Mouse (Mus musculus): ENCODE results near the gene Hmg20b.

The Hmg20b gene

DNA sequence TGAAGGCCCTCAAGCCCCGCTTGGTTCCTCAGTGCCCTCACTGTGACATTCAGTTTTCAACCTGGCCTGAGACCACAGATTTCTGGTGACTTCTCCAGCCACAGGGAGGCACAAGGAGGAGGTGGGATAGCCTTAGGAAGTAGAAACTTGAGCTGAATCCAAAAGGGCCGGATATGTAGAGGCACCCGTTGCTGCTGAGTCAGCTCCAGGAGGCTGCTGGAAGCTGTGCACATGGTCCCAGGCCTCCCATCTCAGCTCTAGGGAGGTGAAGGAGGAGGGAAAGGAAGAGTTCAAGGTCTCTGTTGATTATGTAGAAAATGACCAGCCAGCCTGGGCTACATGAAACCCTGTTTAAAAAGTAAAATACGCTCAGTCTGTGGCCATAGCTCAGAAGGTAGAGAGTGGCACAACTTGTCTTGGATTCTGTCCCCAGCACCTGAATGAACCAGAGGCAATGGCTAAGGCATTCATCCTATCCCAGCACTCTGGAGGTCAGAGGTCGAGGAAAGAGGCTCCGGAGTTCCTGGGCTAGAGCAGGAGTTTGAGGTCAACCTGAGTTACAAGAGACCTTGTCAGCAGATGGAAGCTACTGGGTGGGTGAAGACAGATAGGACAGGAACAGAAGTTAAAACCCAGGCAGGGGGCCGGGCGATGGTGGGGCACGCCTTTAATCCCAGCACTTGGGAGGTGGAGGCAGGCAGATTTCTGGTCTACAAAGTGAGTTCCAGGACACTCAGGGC, 4.6 kb upstream of the Hmg20b start:
- DNase-seq (ENCODE audit: low spot score) = no peak

DNA sequence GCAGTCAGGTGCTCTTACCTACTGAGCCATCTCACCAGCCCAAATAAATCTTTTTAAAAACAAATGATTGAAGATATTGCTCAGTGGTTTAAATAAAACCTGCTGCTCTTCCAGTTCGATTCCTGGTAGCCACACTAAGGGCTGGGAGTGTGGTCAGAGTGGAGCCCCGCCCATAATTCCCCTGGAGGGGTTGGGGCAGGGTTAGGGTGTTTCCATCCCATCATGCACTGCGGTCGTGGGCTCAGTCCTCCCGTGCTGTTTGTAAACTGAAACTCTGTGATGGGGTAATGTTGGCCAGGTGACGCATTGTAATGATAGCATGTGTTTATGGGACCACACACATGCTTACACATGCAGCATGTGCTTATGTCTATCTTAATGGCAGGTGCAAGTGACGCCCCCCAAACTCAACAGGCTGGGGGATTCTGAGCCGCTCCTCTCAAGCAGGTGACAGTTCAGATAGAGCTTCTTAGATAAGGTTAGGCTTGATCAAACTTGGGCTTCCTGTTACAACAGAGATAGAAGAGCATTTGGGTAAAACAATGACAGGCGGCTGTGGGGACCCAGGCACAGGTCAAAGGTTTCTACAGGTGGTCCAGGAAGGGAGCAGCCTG, 1.5 kb upstream of the Hmg20b start:
- no peak for DNase-seq (ENCODE audit: low spot score)

DNA sequence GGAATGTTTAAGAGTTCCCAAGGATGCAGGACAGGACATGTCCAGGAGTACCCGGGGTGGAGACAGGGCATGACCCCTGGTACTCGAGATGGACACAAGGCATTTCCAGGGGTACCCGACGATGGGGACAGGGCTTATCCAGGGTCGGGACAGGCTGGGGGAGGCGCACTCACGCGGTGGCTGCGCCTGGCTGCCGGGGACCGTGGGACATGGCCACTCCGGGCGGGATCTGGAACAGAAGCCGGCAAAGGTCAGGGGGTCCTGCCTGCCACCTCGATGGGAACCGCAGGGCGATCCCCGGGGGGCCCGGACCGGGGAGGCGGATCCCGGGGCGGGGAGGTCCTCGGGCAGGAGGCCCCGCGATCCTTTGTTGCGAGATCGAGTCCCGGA, 324 bp downstream of the Hmg20b start:
- DNase-seq (ENCODE audit: low spot score) = no peak

DNA sequence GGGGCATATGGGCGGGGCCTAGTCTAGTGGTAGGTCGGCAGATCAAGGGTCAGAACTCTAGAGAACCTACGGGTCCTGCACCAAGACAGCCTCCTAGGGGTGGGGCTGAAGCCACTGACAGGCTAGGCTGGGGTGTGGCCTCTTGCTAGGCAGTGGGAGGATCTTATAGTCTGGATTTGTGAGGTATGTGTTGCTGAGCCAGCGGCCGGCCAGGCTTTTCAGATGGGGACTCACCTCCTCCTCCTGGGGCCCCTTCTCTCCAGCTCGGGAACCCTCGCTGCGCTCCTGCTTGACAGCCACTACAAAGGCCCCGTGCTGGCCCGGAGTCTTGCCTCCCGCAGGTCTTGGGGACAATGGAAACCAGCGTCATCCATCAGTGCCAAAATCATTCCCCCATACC, 1.1 kb downstream of the Hmg20b start:
- DNase-seq (ENCODE audit: low spot score) = no peak

DNA sequence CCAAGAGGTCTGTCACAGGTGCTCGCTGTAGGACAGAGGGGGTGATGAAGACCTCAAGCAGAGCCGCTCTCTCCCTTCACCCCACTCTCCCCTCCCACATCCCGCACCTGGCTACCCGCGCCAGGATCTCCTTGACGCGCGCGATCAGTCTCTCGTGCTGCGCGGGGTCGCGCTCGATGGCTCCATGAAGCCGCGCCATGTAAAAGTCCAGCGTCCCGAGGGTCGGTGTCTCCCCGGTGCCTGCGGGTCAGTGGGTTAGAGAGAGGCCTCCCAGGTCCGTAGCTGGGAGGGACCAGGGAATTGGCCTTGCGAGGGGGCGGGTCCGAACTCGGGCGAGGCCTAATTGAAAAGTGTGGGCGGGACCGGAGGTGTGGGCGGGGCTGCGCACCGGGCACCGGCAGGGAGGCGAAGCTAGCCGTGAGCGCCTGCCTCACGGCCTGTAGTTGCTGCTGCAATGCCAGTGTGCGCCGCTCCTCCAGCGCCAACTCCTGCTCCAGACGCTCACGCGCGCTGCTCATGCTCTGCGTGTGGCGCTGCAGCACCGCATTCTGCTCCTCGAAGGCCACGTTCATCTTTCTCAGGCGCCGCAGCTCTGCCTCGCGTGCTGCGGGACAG, 3.7 kb downstream of the Hmg20b start:
- DNase-seq (ENCODE audit: low spot score) = no peak

DNA sequence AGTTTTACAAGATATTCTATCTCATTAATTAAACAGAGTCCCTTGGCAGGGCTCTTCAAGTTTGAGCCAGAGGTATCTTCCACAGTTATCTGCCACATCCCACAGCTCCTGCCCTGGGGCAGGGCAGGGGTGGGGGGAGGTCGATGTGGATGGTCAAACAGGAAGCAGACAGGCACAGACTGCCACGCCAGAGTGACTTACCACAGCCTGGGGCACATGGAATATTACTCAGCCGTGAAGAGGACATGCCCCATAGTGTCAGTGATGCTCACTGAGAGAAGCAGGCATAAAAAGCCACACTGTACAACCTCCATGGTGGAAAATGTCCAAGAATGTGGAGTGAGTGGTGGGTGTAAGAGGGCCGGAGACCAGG, 5.1 kb downstream of the Hmg20b start:
- DNase-seq (ENCODE audit: low spot score) = no peak

DNA sequence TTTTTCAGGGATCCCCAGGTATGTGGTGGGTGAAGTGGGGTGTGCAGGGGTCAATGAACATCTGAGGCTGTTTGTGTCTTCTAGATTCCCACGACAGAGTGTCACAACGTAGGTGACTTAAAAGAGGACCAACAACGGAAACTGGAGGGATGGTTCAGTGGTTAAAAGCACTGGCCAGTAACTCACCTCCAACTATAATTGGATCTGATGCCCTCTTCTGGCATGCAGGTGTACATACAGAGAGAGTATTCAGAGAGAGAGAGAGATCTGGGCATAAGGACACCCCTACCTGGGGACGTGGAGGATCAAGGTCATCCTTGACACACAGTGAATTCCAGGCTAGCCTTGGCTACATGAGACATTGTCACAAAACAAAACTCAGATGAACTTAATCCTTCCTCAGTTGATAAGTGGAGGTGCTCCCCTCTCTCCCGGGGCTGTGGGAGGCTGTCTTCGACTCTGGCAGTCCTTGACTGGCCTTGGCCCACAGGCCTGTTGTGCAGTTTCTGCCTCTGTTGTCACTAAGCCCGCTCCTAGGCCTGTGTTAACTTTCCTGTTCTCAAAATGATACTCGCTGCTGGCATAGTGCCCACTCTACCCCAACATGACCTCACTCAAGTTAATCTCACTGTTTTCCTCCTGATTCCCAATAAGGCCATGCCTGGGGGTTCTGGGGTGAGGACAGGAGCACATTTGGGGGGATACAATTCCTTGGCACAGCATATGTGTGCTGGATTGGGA, 5.7 kb downstream of the Hmg20b start:
- no peak for DNase-seq (ENCODE audit: low spot score)

DNA sequence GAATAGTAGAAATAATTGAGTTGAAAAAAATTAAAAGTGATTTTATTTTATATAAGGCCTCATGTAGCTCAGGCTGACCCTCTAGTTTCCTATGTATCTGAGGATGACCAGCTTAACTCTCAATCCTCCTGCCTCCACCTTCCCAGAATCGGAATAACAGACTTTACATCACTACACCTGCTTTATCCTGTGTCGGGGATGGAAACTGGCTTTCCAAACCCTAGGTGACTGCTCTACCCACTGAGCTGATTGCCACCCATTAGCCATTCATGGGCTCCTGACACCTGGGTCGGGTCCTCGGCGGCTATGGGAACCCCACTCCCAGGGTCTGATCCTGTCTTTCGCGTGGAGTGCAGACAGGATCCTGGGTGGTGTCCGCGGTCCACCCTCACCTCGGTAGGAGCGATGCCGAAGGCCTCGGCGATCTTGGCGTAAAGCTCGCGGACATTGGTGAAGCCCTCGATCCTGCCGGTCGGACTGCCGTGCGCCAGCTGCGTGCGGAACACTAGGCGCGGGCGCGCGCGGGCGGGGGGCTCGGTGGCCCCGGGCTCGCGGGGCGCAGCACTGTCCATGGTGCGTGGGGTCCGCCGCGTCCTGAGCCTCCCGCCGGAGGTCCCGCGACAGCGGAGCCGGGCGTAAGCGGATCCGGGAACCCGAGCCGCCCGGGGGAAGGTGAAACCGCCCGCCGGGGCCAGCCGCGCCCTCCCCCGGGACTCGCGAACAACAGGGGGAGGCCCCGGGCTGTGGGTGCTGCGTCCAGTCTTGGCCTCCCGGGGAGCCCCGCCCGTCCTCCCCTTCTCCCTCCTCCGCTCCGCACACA, 7.4 kb downstream of the Hmg20b start, which contains the start of gene Gipc3:
Gene Gipc3, minus strand, starts transcription at position 581 of the 820 bp plus-strand sequence.
- no peak for DNase-seq (ENCODE audit: low spot score)

DNA sequence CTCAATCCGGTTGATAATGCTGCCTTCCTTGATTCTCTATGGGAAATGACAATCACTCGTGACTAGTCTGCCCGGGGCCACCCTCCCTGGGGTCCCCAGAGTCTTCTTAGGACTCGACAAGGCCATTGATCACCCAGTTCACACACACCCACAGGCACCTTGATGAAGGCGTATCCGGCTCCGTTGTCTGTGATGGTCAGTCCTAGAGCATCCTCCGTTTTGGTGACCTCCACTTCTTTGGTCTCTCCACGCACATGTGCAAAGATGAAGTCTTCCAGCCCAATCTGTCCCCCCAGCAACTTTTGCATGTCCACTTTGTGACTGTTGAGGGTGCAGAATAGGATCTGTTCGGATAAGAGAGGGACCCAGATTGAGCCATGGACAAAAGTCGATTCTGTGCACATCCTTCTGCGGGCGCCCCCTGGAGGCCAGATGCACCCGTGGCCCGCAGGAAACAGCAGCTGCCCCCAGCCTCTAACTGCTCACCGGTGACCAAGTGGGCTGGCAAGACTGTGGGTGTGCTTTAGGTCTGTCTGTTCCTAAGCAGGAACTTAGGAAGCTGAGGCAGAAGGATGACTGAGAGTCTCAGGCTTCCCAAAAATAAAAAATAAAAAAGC, 8.8 kb downstream of the Hmg20b start:
- DNase-seq (ENCODE audit: low spot score) = no peak

DNA sequence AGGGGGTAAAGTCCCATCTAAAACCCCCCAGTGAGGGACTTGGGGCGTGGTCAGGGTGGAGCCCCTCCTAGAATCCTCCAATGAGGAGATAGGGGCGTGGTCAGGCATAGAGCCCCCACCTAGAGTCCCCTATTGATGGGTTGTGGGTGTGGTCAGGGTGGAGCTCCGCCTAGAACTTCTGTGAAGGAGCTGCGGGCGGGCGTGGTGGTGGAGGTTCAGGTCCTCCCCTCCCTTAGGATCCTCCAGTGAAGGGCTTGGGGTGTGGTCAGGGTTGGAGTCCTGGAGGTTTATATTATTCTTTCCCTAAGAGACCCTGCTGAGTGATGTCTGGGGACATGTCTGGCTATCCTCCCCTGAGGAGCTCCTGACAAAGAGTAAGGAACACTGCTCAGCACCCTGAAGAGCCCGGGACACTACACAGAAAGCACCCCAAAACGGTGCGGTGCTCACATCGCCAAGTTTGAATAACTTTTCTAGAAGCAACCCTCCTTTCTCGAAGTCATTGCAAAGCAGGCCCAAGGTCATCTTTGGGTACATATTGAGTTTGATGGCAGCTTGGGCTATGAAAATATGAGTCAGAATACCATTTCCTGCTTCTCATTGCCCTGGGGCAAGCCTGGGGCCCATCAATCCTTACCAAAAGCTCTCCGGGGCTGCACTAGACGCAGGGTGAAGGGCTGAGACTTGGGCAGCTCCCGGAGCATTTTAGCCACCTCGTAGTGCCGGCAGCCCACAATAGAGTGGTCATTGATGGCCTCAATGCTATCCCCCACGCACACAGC, 9.5 kb downstream of the Hmg20b start:
- DNase-seq (ENCODE audit: low spot score) = no peak

DNA sequence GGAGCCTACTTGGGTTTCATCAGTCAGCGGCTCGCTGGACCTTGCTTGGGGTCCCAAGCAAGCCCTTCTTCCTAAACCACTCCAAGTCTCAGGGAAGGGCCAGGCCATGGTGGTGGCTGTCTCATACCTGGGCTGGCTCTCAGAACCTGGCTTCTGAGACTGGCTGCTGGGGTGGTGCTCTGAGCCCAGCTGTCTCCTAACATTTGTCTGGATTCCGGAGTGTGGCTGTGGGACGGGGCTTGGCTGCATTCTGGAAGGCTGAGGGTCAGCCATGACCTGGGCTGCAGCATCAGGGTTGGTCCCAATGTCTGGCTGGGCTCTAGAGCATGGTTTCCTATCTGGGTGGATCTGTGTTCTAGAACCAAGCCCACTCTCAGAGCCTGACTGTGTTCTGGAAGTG, 13.7 kb downstream of the Hmg20b start:
- no peak for DNase-seq (ENCODE audit: low spot score)

DNA sequence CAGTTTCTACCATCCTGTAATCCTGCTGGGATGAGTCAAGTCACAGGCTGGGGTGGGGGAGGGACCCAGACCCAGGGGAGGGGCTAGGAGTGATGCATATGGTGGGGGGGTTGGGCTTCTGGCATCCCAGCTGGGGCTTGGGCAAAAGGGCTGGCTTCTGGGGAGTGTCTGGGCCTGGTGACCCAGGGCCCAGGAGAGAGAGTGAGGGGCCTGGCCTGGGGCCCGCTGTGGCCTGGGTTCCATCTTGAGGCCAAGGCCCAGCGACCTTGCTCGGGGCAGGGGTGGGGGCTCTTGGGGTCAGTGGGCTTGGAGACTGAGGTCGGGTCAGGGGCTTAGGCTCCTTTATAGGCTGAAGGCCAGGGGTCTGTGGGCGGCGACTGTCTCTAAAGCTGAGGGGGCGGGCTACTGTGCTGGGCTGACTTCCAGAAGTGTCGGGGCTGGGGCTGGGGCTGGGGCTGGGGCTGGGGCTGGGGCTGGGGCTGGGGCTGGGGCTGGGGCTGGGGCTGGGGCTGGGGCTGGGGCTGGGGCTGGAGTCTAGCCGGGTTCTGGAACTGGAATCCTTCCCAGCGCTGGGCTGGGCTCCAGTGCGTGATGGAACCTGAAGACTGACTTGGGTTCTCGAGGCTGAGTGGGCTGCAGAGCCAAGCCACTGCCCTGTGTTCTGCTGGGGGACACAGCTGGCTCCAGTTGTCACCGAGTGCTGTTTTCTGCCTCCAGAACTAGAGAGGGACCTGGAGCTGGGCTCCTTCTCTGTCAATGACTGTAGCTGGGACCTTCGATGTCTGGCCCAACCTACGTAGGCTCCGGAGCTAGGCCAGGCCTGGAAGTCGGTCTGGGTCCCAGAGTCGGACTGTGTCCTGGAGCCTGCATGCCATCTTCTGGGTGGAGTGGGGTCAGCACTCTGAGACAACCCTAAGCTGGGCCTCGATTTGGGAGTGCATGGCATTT, 14.6 kb downstream of the Hmg20b start:
- DNase-seq (ENCODE audit: low spot score) = no peak

DNA sequence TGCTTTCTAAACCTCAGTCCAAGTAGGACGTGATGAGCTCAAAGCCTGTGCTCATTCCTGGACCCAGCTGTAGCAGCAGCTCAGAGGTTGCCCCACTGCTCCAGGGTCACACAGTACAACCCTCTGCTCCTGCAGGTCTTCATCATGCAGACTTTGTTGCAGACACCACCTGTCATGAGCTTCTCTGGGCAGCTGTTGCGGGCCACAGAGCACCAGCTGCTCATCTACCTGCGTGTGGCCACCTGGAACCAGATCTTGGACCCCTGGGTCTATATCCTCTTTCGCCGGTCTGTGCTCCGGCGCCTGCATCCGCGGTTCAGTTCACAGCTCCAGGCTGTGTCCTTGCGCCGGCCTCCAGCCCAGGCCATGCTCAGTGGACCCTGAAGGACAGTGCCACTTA, 16.0 kb downstream of the Hmg20b start:
- DNase-seq (ENCODE audit: low spot score) = no peak

DNA sequence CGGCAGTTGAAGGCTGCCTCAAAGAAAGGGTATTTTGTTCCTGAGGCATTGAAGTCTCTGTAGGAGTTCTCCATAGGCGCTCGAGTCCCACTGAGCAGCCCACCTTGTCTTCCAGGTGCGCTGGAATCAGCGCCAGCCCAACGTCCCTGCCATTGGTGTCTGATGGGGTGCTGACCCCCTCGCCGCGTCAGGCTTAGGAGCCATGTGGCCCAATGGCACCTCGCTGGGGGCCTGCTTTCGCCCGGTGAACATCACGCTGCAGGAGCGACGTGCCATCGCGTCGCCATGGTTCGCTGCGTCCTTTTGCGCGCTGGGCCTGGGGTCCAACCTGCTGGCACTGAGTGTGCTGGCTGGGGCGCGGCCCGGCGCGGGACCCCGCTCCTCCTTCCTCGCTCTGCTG, 18.0 kb downstream of the Hmg20b start:
- no peak for DNase-seq (ENCODE audit: low spot score)

DNA sequence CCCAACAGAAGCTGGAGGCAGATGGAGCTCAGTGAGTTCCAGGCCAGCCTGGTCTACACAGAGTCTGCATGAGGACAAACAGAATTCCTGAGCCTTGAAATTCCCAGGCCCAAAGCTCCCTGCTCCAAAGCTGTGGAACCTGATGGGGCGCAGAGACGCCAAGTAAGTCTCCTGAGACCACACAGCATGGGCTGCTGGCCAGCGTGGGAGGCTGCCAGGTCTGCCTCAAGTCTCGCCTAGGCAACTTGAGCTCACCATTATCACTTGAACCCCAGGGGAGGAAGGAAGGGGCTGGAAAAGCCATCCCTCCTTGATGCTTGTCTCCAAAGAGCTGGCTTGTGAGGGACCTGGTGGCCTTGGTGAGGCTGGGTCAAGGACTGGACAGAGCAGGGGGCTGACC, 20.3 kb downstream of the Hmg20b start:
- no peak for DNase-seq (ENCODE audit: low spot score)

DNA sequence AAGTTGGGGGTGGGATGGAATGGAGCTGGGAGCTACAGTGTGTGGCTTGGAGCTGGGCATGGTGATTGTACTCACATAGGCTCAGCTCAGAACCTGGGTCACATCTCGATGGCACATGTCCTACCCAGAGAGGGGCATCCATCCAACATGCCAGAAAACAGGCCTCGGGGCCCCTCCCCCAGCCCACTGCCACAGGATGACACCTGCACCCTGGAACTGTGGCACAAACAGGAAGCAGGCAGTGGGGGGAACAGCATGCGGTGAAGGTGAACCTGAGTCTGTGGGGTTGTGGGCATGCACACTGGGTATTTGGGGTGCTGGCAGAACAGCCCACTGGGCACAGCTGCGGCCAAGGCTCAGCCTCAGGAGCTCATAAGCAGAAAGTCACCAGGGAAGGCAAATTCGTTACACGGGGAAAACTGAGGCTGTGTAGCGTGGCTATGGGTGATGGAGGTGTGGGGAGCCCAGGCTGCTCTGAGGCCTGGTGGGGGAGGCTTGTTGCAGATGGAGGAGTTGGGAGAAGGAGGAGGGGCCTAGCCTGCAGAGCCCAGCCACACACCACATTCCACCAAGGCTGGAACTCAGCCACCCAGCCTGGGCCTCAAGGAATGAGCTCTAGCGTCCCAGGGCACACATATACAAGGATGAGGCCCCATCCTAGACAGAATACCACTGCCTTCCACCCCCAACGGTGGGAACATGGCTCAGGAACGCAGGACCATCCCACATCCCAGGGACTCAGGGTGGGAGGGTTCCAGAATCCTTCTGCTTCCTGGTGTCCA, 20.9 kb downstream of the Hmg20b start:
- DNase-seq (ENCODE audit: low spot score) = no peak

DNA sequence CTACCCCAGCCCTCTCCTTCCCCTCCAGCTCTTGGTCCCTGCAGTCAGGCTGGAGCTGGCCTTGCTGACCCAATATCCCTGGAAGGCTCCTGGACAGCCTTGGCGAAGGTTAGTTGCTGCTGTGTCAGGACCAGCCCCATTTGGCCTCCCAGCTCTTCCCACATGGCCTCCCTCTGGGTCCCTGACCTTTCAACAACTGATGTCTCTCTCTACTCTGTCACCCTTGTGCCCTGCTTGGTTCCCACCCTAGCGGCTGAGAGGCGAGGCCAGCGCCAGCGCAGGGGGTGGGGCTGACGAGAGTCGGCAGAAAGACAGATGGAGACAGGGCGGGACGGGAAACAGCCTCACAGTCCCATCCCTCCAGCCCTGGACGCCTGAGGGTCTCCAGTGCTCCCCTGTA, 21.9 kb downstream of the Hmg20b start, which contains the start of gene Tbxa2r:
Gene Tbxa2r, plus strand, starts transcription at position 346 of the 400 bp plus-strand sequence.
- no peak for DNase-seq (ENCODE audit: low spot score)

DNA sequence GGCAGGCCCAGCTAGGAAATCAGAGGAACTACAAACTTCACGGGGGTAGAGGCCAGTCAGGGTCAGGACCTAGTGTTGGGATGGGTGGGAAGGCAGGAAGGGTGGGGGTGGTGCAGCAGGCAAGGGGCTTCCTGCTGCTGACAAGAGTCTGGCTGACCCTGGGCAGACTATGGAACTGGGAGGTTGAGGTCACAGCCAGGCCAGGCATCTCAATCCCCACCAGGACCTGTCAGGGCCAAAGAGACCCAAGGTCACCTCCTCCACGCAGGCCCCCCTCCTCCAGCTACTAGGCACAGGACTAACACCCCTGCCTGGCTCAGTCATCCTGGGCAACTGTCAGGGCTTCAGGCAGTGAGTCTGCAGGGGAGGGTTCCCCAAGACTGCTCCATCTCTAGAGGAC, 22.3 kb downstream of the Hmg20b start:
- DNase-seq (ENCODE audit: low spot score) = no peak

DNA sequence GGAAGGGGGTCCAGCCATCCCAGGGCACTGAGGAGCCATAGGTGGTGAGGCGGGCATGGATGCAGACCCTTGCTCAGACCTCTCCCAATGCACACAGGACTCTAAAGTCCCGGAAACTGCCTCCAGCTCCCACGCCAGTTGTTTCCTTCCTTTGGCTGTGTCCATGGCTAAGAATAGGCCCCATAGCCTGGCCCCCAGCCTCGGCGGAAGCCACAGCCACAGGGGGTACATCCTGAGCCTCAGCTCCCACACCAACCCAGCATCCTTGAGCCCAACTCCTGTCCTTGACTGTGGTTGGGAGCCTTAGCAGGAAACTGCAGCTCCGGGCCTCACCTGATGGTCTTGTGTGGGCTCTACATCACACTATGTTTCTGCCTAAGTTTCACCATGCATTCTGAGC, 23.4 kb downstream of the Hmg20b start:
- no peak for DNase-seq (ENCODE audit: low spot score)

Measured in left cerebral cortex, adult 11 months (tissue).